Mouse (Mus musculus) natural killer cell, adult 2 months (primary cell): ENCODE results near the gene Fam210b.
"Not testable (repeated sequence)": the region's sequence is repeated elsewhere in the genome, so short reads cannot be mapped to it uniquely, and the experiment has no call there.

Source experiments
- DNase-seq, 2 experiments: peaks; one replicate each; pipeline ENCODE4 v3.0.0; 2022; ENCODE audit warnings: low spot score in 2 of 2

Gene Fam210b

DNA sequence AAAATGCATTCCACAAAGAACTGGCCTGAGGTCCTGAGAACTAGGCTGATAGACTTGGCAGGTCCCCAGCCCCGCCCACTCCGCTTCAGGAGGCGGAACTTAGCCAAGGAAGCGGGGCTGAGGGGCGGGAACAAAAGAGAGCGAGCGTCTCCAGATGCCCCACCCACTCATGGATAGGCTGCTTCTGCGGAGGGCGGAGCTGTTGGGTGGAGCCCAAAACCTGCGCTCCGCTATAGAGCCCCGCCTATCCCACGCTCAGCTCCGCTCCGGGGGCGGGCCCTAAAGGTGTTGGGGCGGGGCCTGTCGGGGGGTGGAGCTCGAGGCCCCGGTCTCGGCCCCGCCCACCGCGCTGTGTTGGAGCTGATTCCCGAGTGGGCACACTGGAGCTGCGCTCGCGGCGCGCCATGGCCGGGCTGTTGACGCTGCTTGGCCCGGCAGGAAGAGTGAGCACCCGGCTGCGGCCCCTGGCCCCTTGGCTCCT is at the start of gene Fam210b:
TSS of gene Fam210b (plus strand) at position 308 of the 481 bp plus-strand sequence.
- DNase-seq: peak; percentile 95 to 97

DNA sequence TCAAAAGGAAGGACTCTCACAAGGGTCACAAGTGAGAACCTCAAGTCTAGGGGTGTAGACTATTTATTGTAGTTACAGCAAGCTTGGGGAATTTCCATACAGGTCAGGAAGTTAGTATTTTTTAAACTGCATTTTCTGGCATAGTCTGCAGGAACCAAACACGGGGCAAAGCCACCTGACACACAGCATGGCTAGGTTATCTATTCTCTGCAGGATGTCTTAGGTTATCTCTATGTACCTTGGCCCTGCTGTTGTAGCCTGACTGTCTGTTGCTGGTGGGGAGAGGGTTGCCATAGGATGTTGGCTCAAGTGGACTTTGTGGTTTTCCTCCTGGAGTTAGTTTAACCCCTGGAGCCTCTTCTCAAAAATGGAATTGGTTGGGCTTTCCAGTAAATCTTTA is 47.3 kb upstream of the Fam210b start:
- no peak for DNase-seq

GRCm38 (mm10) chr2:172298542-172298941 is 46.8 kb upstream of the Fam210b start:
- no peak for DNase-seq

DNA sequence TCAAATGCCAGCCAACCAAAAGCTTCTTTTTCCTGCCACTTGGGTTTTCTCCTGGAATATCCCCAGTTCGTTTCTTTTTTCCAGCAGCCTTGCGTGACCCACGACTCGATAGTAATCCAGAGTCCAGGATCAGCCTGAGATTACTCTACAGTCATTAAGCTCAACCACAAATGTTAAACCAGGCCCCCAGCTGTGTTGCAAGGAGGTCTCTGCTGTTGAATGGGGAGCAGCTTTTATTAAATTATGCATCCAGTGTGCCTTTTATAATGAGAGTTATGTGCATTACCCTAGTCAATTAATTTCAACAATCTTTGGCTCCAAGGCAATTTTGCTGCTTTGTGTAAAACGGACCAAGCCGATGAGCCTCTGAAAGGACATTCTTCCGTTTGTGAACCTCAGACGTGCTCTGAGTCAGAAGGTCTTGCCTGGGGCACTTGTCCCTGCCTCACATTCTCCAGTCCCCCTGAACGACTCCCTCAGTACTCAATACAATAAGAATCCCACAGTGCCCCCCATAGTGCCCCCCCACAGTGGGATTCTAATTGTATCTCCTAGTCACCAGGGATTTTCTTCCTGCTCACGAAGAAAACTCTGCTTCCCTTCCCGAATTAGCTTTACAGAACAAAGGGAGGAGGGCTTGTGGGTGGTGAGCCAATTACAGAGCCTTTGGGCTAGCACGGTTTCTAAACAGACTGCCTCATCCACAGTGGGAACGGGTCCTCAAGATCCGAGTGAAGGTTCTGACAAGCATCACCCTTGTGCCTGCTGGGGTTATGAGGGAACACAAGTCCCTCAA is 46.0 kb upstream of the Fam210b start:
- no peak for DNase-seq

DNA sequence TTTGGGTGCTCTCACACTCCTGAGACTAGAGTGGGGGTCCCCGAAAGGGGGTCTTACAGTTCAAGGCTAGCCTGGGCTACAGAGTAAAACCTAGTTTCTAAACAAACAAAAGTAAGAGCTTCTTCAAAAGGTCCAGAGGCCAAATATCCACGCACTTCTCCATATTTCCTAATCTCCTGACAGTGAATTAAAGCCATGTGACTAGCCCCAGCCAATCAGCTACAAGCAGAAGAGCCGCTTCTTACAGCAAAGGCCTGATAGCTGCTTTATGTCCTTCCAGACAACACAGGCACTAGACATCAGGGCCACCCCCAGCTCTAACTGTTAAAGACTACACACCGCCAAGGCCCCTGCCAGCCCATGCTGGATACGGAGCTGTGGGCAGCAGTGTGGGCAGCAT is 43.0 kb upstream of the Fam210b start:
- DNase-seq: no peak

DNA sequence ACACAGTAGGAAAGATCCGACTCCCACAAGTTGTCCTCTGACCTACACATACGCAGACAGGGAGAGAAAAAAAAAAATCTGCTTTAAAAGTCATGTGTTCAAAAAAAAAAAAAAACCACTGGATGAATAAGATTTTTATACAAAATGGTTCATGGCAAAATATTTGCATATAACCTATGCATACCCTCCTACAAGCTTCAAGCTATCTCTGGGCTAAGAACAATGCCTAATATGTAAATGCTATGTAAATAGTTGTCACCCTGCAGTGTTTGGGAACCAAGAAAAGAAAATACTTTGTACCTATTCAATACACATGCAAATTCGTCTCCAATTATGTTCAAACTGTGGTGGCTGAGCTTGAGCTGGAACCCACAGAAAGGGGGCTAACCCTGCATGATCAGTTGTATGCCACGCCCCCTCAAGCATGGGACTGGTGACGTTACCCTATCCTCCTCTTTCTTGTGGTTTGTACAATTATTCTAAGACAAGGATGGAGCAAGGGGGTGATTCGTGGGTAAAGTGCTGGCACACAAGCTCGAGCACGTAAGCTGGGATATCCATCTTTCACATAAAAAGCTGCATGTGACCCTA is 41.2 kb upstream of the Fam210b start:
- no peak for DNase-seq

GRCm38 (mm10) chr2:172305546-172305945 is 39.8 kb upstream of the Fam210b start:
- DNase-seq: not testable (repeated sequence)

GRCm38 (mm10) chr2:172306544-172306943 is 38.8 kb upstream of the Fam210b start:
- DNase-seq: no peak

- no peak for DNase-seq
Measured at GRCm38 (mm10) chr2:172311731-172312130, 33.6 kb upstream of the Fam210b start.

- no peak for DNase-seq
Measured at GRCm38 (mm10) chr2:172320878-172321277, 24.5 kb upstream of the Fam210b start.

GRCm38 (mm10) chr2:172328248-172328647 is 17.1 kb upstream of the Fam210b start:
- DNase-seq: no peak

- no peak for DNase-seq
Measured at GRCm38 (mm10) chr2:172329179-172329578, 16.2 kb upstream of the Fam210b start.

GRCm38 (mm10) chr2:172338206-172338942 is 7.0 kb upstream of the Fam210b start:
- no peak for DNase-seq

- no peak for DNase-seq
Measured at GRCm38 (mm10) chr2:172340936-172341335, 4.4 kb upstream of the Fam210b start.

DNA sequence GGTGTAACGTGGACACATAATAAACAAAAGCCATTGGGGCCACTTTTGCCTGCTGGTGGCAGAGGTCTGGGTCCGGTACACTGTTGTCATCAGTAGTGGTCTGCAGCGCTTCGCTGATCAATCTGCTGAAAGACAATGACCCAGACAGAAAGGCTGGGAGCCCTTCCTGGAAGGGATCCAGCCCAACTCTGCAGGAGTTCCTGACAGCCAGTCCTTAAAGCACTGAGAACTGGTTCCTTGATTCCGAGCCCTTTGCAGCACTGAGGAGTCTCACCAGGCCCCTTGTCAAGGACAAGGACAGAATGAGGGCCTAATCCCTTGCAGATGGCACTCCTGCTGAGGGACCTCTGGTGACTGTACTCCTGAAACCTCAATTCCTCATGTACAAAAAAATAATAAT is 3.8 kb upstream of the Fam210b start:
- DNase-seq: no peak

DNA sequence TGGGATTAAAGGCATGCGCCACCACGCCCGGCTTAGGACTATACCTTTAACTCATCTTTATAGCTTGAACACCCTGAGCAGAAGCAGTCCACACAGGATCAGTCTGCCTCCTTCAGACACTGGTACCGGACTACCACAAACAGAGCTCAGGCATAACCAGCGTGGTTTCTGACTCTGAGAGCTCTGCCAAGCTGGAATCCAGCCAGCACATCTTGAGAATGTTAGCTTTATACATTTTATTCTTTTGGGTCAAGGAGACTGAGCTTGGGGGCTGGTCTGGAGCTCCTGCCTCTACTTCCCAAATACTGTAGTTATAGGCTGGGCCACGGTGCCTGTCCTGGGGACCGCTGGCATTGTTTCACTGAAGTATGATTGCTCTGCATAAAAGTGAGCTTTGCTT is 1.6 kb upstream of the Fam210b start:
- DNase-seq: no peak

- no peak for DNase-seq
Measured at GRCm38 (mm10) chr2:172344669-172345068, 696 bp upstream of the Fam210b start.

GRCm38 (mm10) chr2:172346034-172346929 is 917 bp downstream of the Fam210b start:
- no peak for DNase-seq

- DNase-seq: no peak
Measured at GRCm38 (mm10) chr2:172346933-172347611, 1.7 kb downstream of the Fam210b start.

DNA sequence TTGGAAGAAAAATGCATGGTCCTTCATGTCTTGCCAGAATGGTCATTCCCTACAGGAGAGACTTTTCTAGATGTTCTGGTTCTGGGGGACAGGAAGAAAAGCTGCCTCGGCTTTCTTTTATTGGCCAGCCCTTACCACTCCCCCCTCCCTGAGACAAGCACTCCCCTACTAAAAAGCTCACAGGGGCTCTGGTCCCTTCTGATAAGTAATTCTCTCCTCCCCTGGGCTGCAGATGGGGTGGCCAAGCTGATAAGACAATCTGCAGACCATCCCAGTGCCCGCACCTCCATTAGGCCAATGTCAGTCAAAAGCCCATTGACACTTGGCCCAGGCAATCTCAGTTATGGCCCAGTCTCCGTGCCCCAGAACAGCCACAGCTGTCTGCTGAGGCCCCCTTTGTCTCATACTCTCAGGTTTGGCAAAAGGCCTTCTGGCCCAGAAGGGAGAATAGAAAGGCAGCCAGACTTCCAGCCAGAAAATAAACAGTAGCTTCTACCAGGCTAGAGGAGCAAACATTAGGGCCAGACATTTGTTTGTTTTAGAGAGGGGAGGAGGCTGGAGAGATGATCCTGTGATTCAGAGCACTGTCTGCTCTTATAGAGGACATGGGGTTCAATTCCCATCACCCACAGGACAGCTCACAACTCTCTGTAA is 3.1 kb downstream of the Fam210b start:
- DNase-seq: no peak
